Mouse (Mus musculus) thymus, postnatal 0 days (tissue): Measurements from ENCODE around the gene Nosip. TPM values are rescaled to one million over a fixed set of nuclear protein-coding genes. Genes with fewer than 3 reads are reported as not detected.
"Not testable (repeated sequence)": the region's sequence is repeated elsewhere in the genome, so short reads cannot be mapped to it uniquely, and the experiment has no call there.

Source experiments
- DNase-seq: peaks from one replicate; pipeline ENCODE4 v3.0.0-alpha.2; 2015; ENCODE audit warnings: low spot score
- microRNA counts: library from miRNA; unstranded; fragments of <30 nt; microRNA quantifications from one replicate; lab custom pipeline; 2015
- microRNA-seq: library from miRNA; unstranded; fragments of <30 nt; microRNA quantifications from one replicate; pipeline ENCODE4, GENCODE M21; 2016; ENCODE audit warnings: borderline number of aligned reads
- polyA plus RNA-seq: library from polyadenylated mRNA; unstranded; fragments of >200 nt; fragmentation: Nextera tagmentation; extraction: Ambion mirVana; gene quantifications from 2 replicates; pipeline ENCODE4 v1.2.1, GENCODE M21; 2015

Nosip gene
- polyA plus RNA-seq, 1 experiment from 2014 or later = 84.4 TPM

DNA sequence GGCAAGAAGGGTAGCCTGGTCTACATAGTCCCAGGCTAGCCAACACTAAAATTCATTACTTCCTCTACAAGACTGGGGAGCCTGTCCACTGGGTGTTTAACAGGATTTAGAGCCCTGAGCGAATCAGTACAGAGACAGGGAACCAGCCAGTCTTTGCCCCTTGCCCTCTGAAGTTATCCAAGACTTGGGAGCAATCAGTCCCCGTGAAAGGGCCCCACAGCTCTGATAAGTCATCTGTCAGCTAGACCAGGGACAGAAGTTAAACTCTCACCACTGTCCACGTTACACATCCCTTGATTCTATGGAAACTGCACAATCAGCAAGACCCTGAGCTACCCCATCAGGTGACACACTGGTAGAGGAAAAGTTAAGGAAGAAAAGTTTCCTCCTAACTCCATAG is 50.3 kb downstream of the Nosip start:
- no peak for DNase-seq

- no peak for DNase-seq
These were observed 51.2 kb downstream of the Nosip start for GRCm38 (mm10) chr7:45113476-45113875.

- DNase-seq = no peak
These were observed 55.3 kb downstream of the Nosip start for GRCm38 (mm10) chr7:45117566-45117965.

- DNase-seq = no peak
These were observed 56.1 kb downstream of the Nosip start for GRCm38 (mm10) chr7:45118336-45118735.

GRCm38 (mm10) chr7:45119780-45120709 is 57.8 kb downstream of the Nosip start:
- DNase-seq = no peak

DNA sequence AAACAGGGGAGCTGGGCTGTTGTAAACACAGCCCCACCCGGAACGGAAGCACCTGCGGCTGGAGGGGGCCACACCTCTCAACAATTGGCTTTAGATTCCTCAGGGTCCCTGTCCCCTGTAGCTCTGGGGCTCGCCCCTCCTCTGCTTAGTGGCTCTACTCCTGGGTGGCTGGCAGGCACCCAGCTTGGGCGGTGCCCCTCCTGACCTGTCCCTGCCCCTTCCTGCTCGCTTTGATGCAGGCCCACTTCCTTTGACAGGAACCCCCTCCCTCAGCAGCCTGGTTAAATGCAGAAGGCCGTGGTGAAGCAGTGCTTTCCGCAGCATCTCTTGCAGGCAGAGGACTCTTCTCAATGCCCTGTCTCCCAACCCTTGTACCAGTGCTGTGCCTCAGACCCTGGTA is 59.2 kb downstream of the Nosip start:
- DNase-seq = peak; percentile 87

DNA sequence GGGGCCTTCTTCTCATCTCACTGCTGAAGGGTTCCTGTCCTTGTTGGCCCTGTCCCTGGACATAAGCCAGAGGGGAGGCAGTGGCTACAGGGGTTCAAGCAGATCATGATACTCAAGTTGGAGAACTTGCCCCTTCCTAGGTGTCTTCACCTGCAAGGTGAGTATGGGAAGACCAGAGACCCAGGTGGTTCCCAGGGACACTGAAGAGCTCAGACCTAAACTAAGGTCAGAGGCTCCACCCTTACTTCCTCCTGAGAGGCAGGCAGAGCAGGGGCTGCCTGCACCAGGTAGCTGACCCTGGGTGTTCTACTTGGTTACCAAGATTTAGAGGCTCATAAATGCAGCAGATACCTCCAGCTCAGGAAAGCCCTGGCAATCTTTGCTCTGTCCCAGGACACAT is 59.7 kb downstream of the Nosip start:
- DNase-seq = no peak

DNA sequence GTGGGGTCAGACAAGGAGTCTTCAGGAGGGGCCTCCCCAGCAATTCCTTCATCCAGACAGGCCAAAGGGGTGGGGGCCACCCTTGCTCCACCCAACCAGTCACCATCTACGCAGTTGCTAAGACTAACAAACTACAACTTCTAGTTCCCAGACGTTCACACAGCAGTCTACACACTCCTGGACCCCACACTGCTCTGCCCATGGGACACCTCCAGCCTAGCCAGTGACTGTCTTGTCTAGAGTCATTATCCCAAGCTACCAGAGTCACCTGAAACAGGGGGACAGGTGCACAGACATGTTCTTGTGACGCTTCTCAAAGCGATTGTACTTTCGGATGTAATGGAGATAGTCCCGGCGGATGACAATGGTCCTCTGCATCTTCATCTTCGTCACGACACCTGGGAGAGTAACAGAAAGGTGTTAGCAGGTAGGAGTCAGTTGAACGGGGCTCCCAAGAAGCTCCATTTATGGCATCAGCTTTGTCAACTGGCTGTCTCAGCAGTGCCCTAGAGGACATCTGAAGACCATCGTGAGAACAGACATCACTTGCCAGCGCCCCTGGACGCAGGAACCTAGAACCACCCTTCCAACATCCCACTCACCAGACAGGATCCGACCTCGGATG is 60.4 kb downstream of the Nosip start:
- no peak for DNase-seq

GRCm38 (mm10) chr7:45123186-45123570 is 60.9 kb downstream of the Nosip start:
- no peak for DNase-seq

DNA sequence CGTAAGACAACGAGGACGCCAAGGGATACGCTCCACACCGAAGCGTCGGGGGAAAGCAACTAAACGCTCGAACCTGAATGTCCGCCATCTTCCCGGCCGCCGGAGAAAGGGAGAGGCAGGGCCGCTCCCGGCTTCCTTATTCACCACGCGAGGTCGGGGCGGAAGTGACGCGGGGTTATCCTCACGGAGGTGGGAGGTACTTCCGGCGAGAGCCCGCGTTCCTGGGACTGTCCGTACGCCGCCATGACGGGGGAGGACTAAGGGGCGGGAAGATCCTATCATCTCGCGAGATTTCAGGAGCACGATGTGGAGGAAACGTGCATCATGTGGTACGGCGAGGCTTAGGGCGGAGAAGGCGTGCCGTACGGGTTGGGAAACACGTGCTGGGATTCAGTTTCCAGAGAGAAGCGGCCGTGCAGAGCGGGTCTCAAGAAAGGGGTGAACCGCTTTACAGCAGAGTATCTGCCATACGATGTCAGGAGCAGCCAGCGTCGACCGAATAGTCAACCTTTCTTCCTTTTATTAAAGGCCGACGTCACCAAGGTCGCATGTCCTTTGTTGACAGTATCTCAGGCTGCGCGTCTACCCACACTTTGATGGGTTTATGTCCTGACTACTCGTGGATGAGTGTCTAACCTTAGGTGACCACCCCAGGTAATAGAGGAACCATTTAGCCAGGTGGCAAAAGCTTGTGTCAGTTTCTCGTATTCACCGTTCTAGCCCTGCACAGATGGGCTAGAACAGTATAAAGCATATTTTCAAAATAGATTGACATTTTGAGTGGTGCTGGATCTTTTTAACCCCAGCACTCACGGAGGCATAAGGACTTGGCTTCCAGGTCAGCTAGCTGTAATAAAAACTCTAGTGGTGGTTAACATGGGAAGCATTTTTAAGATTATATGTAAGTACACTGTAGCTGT is 62.3 kb downstream of the Nosip start, which contains the start of gene Rps11:
Rps11 (minus strand) TSS at position 216 of the 920 bp plus-strand sequence.
- DNase-seq = peak; percentile 100

GRCm38 (mm10) chr7:45125144-45125600 is 62.9 kb downstream of the Nosip start:
- peak; percentile 45 for DNase-seq

DNA sequence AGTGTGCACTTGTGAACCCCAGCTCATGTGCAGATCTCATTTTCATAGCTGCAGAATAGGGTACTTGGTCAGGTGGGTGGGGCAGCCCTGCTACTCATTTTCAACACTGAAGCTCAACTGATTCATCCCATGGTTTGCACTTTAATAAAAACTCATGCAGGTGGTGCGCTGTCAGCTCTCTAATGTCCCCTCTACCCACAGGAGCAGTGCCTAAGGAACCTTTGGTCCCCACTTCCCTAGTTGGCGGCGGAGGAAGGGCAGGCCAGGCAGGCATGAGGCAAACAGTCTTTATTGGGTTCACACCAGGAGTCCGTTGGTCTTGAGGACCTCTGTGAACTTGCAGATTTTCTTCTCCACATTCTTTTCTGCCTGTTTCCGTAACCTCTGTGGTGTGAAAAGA is 63.4 kb downstream of the Nosip start:
- not testable (repeated sequence) for DNase-seq

GRCm38 (mm10) chr7:45126147-45126843 is 64.1 kb downstream of the Nosip start:
- no peak for DNase-seq

DNA sequence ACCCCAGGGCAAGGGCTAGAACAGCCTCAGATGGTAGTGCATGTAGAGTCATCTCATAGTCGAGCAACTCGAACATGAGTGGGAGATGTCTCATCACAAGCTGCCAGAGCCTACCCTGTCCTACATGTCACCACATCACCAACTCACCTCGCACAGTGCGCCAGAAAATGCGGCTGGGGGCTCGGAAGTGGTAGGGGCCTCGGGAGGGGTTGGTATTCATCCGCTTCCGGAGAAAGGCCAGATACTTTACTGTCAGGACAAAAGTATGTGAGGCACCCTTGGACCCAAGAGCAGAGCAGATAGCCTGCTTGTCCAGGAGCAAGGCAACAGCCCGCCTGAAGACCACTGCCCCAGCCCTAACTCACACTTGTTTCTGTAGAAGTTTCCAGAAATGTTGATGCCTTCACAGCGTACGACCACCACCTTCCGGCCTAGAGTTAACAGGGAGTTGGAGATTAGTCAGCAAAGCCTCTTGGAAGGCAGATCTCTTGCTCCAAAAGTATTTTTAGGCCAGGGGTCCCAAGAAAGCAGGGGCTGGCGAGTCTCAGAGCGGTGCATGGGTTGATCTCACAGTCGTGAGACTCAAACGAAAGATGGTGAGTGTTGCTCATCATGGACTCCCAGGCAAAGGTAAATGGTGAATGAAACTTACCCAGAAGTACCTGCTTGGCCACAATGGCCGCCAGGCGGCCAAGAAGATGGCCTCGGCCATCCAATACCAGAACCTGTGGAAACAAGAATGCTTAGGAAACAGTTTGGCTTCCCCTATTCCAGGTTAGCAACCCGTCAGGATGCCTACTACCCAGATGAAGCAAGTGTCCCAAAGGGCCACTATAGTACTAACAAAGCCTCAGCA is 64.8 kb downstream of the Nosip start:
- peak; percentile 50 for DNase-seq

MicroRNA genes within 50 kb of the gene (microRNA counts, 519-probe panel; counts per million panel counts)
- microRNA mmu-miR-150 (lab: Ali Mortazavi, UCI) = 8,513 counts per million, percentile 98 among the panel's probes with 10 or more counts

Small RNAs within 50 kb of the gene (microRNA-seq; reads per million reads assigned to microRNA genes)
- gene Mir150 (2,109 reads per million, percentile 78 among the genes with 10 or more reads in this experiment), gene Mir5121 (91.1 reads per million, percentile 44 among the genes with 10 or more reads in this experiment), gene Mir7054 (not detected)

Other genes with a start within 250 kb of the Nosip start
- 88.1 and 109 TPM in 2 replicates for gene Nup62, start 246.3 kb upstream of the Nosip start, polyA plus RNA-seq
- 23.6 and 28.0 TPM in 2 replicates for gene Il4i1, start 246.0 kb upstream of the Nosip start, polyA plus RNA-seq
- gene Atf5, start 245.8 kb upstream of the Nosip start, polyA plus RNA-seq = 3.4 and 3.7 TPM in 2 replicates
- gene Akt1s1, start 213.4 kb upstream of the Nosip start, polyA plus RNA-seq = 47.3 and 49.2 TPM in 2 replicates
- gene Tbc1d17, start 213.3 kb upstream of the Nosip start, polyA plus RNA-seq = 56.5 and 60.3 TPM in 2 replicates
- gene Pnkp, start 205.3 kb upstream of the Nosip start, polyA plus RNA-seq = 61.8 and 63.4 TPM in 2 replicates
- gene Ptov1, start 192.6 kb upstream of the Nosip start, polyA plus RNA-seq = 147 and 158 TPM in 2 replicates
- gene Med25, start 169.7 kb upstream of the Nosip start, polyA plus RNA-seq = 59.0 and 60.0 TPM in 2 replicates
- gene Fuz, start 166.3 kb upstream of the Nosip start, polyA plus RNA-seq = 13.2 and 13.8 TPM in 2 replicates
- 34.5 and 37.5 TPM in 2 replicates for gene Ap2a1, start 132.9 kb upstream of the Nosip start, polyA plus RNA-seq
- gene Tsks, start 119.2 kb upstream of the Nosip start, polyA plus RNA-seq = 0.23 and 0.25 TPM in 2 replicates
- 1.2 and 2.0 TPM in 2 replicates for gene Cpt1c, start 87.6 kb upstream of the Nosip start, polyA plus RNA-seq
- 364 and 365 TPM in 2 replicates for gene Prmt1, start 75.9 kb upstream of the Nosip start, polyA plus RNA-seq
- 138 and 145 TPM in 2 replicates for gene Irf3, start 64.8 kb upstream of the Nosip start, polyA plus RNA-seq
- gene Bcl2l12, start 63.7 kb upstream of the Nosip start, polyA plus RNA-seq = 66.6 and 68.8 TPM in 2 replicates
- 19.6 and 20.1 TPM in 2 replicates for gene Scaf1, start 46.1 kb upstream of the Nosip start, polyA plus RNA-seq
- gene Rras, start 44.5 kb upstream of the Nosip start, polyA plus RNA-seq = 35.8 and 37.0 TPM in 2 replicates
- 7.6 and 9.0 TPM in 2 replicates for gene Prr12, start 9.5 kb upstream of the Nosip start, polyA plus RNA-seq
- 9.9 and 10.0 TPM in 2 replicates for gene Prrg2, start 248 bp downstream of the Nosip start, polyA plus RNA-seq
- 41.4 and 41.8 TPM in 2 replicates for gene Rcn3, start 29.8 kb downstream of the Nosip start, polyA plus RNA-seq
- gene Fcgrt, start 41.4 kb downstream of the Nosip start, polyA plus RNA-seq = 42.6 and 47.6 TPM in 2 replicates
- gene Rps11, start 62.0 kb downstream of the Nosip start, polyA plus RNA-seq = 2,260 and 2,287 TPM in 2 replicates
- 2,581 and 2,590 TPM in 2 replicates for gene Rpl13a, start 66.3 kb downstream of the Nosip start, polyA plus RNA-seq
- 1.5 and 2.2 TPM in 2 replicates for gene Gm45713, start 73.8 kb downstream of the Nosip start, polyA plus RNA-seq
- 21.5 and 24.5 TPM in 2 replicates for gene Flt3l, start 74.0 kb downstream of the Nosip start, polyA plus RNA-seq
- 88.2 and 93.1 TPM in 2 replicates for gene Pih1d1, start 91.9 kb downstream of the Nosip start, polyA plus RNA-seq
- gene Aldh16a1, start 92.2 kb downstream of the Nosip start, polyA plus RNA-seq = 41.6 and 43.3 TPM in 2 replicates
- gene Slc17a7, start 101.5 kb downstream of the Nosip start, polyA plus RNA-seq = 0.06 TPM in 1 of 2 replicates, not detected in the other
- not detected in 2 replicates for gene Gfy, start 117.1 kb downstream of the Nosip start, polyA plus RNA-seq
- gene Pth2, start 118.6 kb downstream of the Nosip start, polyA plus RNA-seq = not detected in 2 replicates
- gene Ccdc155, start 142.5 kb downstream of the Nosip start, polyA plus RNA-seq = 0.20 and 0.37 TPM in 2 replicates
- 5.1 and 7.6 TPM in 2 replicates for gene Dkkl1, start 149.7 kb downstream of the Nosip start, polyA plus RNA-seq
- 4.8 and 5.1 TPM in 2 replicates for gene Tead2, start 153.3 kb downstream of the Nosip start, polyA plus RNA-seq
- gene Cd37, start 176.7 kb downstream of the Nosip start, polyA plus RNA-seq = 143 and 146 TPM in 2 replicates
- 0.17 TPM in 1 of 2 replicates, not detected in the other for gene Slc6a16, start 178.7 kb downstream of the Nosip start, polyA plus RNA-seq
- gene Slc6a21, start 215.1 kb downstream of the Nosip start, polyA plus RNA-seq = 0.08 TPM in 1 of 2 replicates, not detected in the other